9 mouse cellular contexts compared by ENCODE assay signal in genomic region chr1:90909631-90910152, GRCm38 (mm10). TPM values are rescaled to one million over a fixed set of nuclear protein-coding genes. Genes with fewer than 3 reads are reported as not detected.
DNase-seq lines count a peak whose midpoint lies in the region; ATAC-seq lines count a peak whose summit lies in the region.
"Had no signal": no experiment of that assay in that cellular context is flagged by ENCODE, and none has a peak within 500 bp of the region (broad histone marks: within the 10 kb centered on the region; RNA-seq: fewer than 3 reads in every experiment).

No protein-coding gene starts in this region.

- H3K27me3 ChIP-seq in intestine, embryonic 16.5 days (replicated peaks; ENCODE audit: control insufficient read depth, insufficient read depth, low read length), result no peaks in the 10 kb centered on the region

- H3K9me3 ChIP-seq in intestine, embryonic 16.5 days (ENCODE audit: control insufficient read depth, low read length), result no peaks in the 10 kb centered on the region
- H3K9me3 ChIP-seq: liver, embryonic 15.5 days had no signal

- peak overlapping the region; percentile 26 for H3K9ac ChIP-seq in intestine, embryonic 16.5 days (ENCODE audit: low read depth, low read length)
- H3K9ac ChIP-seq: liver, embryonic 15.5 days had no signal

- DNase-seq in ovary, postnatal 36 days (ENCODE audit: low spot score), result peak; percentile 41
- DNase-seq in ovary, postnatal 10 days (ENCODE audit: low spot score), result no peak
- DNase-seq in gastrocnemius, postnatal 4 days (ENCODE audit: low spot score in 2 of 2), result peak; percentile 17 to 62
- DNase-seq in lung, postnatal 10 days, result peak; percentile 89
- DNase-seq in frontal cortex, postnatal 36 days (ENCODE audit: low spot score in 2 of 2), result no peak
- no peak for DNase-seq in frontal cortex, postnatal 14 days (ENCODE audit: low spot score in 2 of 2)
- DNase-seq in right cerebral cortex, adult 2 months (ENCODE audit: low spot score in 2 of 2), result no peak

- peaks cover 22% of the 10 kb centered on the region for H3K4me1 ChIP-seq in intestine, embryonic 16.5 days (ENCODE audit: control insufficient read depth, insufficient read depth, low read length)
- H3K4me1 ChIP-seq: liver, embryonic 15.5 days had no signal

- 0 out of 2 replicates have a peak overlapping the region, but pooled peaks have one; percentile 3 for H3K4me3 ChIP-seq in intestine, embryonic 16.5 days (ENCODE audit: low read length)
- H3K4me3 ChIP-seq: liver, embryonic 15.5 days had no signal

- H3K36me3 ChIP-seq in intestine, embryonic 16.5 days (ENCODE audit: control insufficient read depth, insufficient read depth, low read length), result no peaks in the 10 kb centered on the region
- H3K36me3 ChIP-seq: liver, embryonic 15.5 days had no signal

- peak overlapping the region; percentile 34 for H3K4me2 ChIP-seq in intestine, embryonic 16.5 days (ENCODE audit: low read depth, low read length)
- H3K4me2 ChIP-seq: liver, embryonic 15.5 days had no signal

- 22% methylated on average over 17 of the region's 17 CpGs for WGBS in intestine, embryonic 16.5 days

- H3K27ac ChIP-seq in intestine, embryonic 16.5 days (ENCODE audit: low read length), result peak overlapping the region; percentile 76
- H3K27ac ChIP-seq: liver, embryonic 15.5 days had no signal

- ATAC-seq in intestine, embryonic 16.5 days, result peak; percentile 85

RNA-seq across cellular contexts. Expression of gene Mlph, which starts 5.2 kb away (rescaled TPM):
- under 1 TPM; 0.59 to 0.75 TPM for total RNA-seq in gastrocnemius, postnatal 4 days (2021)
- 3.2 and 3.3 TPM in 2 replicates for polyA plus RNA-seq in intestine, embryonic 16.5 days (2015; fragmentation: Nextera tagmentation; extraction: Ambion mirVana)
- polyA plus RNA-seq: liver, embryonic 15.5 days had no signal

RNA-seq across cellular contexts. Expression of gene Prlh, which starts 43.2 kb away (rescaled TPM):
- not detected for total RNA-seq in gastrocnemius, postnatal 4 days (2021)
- polyA plus RNA-seq in intestine, embryonic 16.5 days (2015; fragmentation: Nextera tagmentation; extraction: Ambion mirVana), result not detected in 2 replicates
- polyA plus RNA-seq: liver, embryonic 15.5 days had no signal

RNA-seq across cellular contexts. Expression of gene Rab17, which starts 59.8 kb away (rescaled TPM):
- under 1 TPM; 0.26 to 0.29 TPM for total RNA-seq in gastrocnemius, postnatal 4 days (2021)
- polyA plus RNA-seq in intestine, embryonic 16.5 days (2015; fragmentation: Nextera tagmentation; extraction: Ambion mirVana), result 62.2 and 69.3 TPM in 2 replicates

Comparison
In these comparisons a context has a peak if more than half of its experiments do, and no peak if none do; other contexts are left out.
1. DNase-seq: peak in ovary, postnatal 36 days (single experiment), gastrocnemius, postnatal 4 days (2 of 2) and lung, postnatal 10 days (single experiment); none in ovary, postnatal 10 days (single experiment), frontal cortex, postnatal 36 days (0 of 2), frontal cortex, postnatal 14 days (0 of 2) and right cerebral cortex, adult 2 months (0 of 2).